Mouse (Mus musculus): ENCODE data around the gene Mgme1. TPM values are rescaled to one million over a fixed set of nuclear protein-coding genes. Genes with fewer than 3 reads are reported as not detected.

The Mgme1 gene
- total and polyA plus RNA-seq, 2 experiments from 2014 or later = 4.3 to 5.6 TPM

- H3K36me3 ChIP-seq (ENCODE audit: insufficient read depth, low read length) = no peaks in the 10 kb centered on the region
- no peaks in the 10 kb centered on the region for H3K9me3 ChIP-seq (ENCODE audit: low read length)
- no peak overlapping the region for H3K4me3 ChIP-seq (ENCODE audit: low read depth, low read length)
- no peak for TF ChIP-seq CTCF (IDR thresholded peaks at IDR 0.05)
- no peak overlapping the region for H3K4me2 ChIP-seq (ENCODE audit: low read depth, low read length, poor library complexity, severe bottlenecking)
- no peak for DNase-seq (ENCODE audit: low spot score)
- no peak for ATAC-seq (ENCODE audit: low FRiP score)
- H3K4me1 ChIP-seq (ENCODE audit: insufficient read depth, low read length) = no peaks in the 10 kb centered on the region
- WGBS = 78% methylated on average over 7 of the region's 7 CpGs
- H3K27me3 ChIP-seq (ENCODE audit: insufficient read depth, low read length) = no peaks in the 10 kb centered on the region
- H3K9ac ChIP-seq (replicated peaks; ENCODE audit: low read length, poor library complexity, severe bottlenecking) = no peak overlapping the region
- H3K27ac ChIP-seq (ENCODE audit: low read depth, low read length) = no peak overlapping the region
These were observed 40.0 kb upstream of the Mgme1 start for GRCm38 (mm10) chr2:144230498-144230897.

GRCm38 (mm10) chr2:144231115-144231514, 39.3 kb upstream of the Mgme1 start:
- Histone ChIP-seq H3K4me2 (ENCODE audit: low read depth, low read length, poor library complexity, severe bottlenecking) (no peak overlapping the region), H3K36me3 (ENCODE audit: insufficient read depth, low read length) (no peaks in the 10 kb centered on the region), H3K27ac (ENCODE audit: low read depth, low read length) (no peak overlapping the region), H3K9ac (replicated peaks; ENCODE audit: low read length, poor library complexity, severe bottlenecking) (no peak overlapping the region), H3K9me3 (ENCODE audit: low read length) (no peaks in the 10 kb centered on the region), H3K4me3 (ENCODE audit: low read depth, low read length) (no peak overlapping the region), H3K27me3 (ENCODE audit: insufficient read depth, low read length) (no peaks in the 10 kb centered on the region), H3K4me1 (ENCODE audit: insufficient read depth, low read length) (no peaks in the 10 kb centered on the region)
- 77% methylated on average over 5 of the region's 5 CpGs for WGBS
- no peak for TF ChIP-seq CTCF (IDR thresholded peaks at IDR 0.05)
- ATAC-seq (ENCODE audit: low FRiP score) = no peak
- DNase-seq (ENCODE audit: low spot score) = no peak

- 52% methylated on average over 3 of the region's 3 CpGs for WGBS
- H3K9ac ChIP-seq (replicated peaks; ENCODE audit: low read length, poor library complexity, severe bottlenecking) = no peak overlapping the region
- H3K27me3 ChIP-seq (ENCODE audit: insufficient read depth, low read length) = no peaks in the 10 kb centered on the region
- H3K9me3 ChIP-seq (ENCODE audit: low read length) = no peaks in the 10 kb centered on the region
- H3K36me3 ChIP-seq (ENCODE audit: insufficient read depth, low read length) = no peaks in the 10 kb centered on the region
- no peak for DNase-seq (ENCODE audit: low spot score)
- H3K4me3 ChIP-seq (ENCODE audit: low read depth, low read length) = no peak overlapping the region
- no peaks in the 10 kb centered on the region; the same call in 1 of the 2 replicates for H3K4me1 ChIP-seq (ENCODE audit: insufficient read depth, low read length)
- no peak for TF ChIP-seq CTCF (IDR thresholded peaks at IDR 0.05)
- H3K27ac ChIP-seq (ENCODE audit: low read depth, low read length) = no peak overlapping the region
- ATAC-seq (ENCODE audit: low FRiP score) = no peak
- H3K4me2 ChIP-seq (ENCODE audit: low read depth, low read length, poor library complexity, severe bottlenecking) = no peak overlapping the region
These were observed 36.9 kb upstream of the Mgme1 start for GRCm38 (mm10) chr2:144233534-144233933.

- no peaks in the 10 kb centered on the region; the same call in 1 of the 2 replicates for H3K4me1 ChIP-seq (ENCODE audit: insufficient read depth, low read length)
- no peak overlapping the region for H3K4me3 ChIP-seq (ENCODE audit: low read depth, low read length)
- no peak for TF ChIP-seq CTCF (IDR thresholded peaks at IDR 0.05)
These were observed 34.7 kb upstream of the Mgme1 start for GRCm38 (mm10) chr2:144235776-144236175.

GRCm38 (mm10) chr2:144236791-144237584, 33.5 kb upstream of the Mgme1 start:
- Histone ChIP-seq H3K4me3 (ENCODE audit: low read depth, low read length) (no peak overlapping the region), H3K4me2 (ENCODE audit: low read depth, low read length, poor library complexity, severe bottlenecking) (no peak overlapping the region), H3K9ac (replicated peaks; ENCODE audit: low read length, poor library complexity, severe bottlenecking) (no peak overlapping the region), H3K36me3 (ENCODE audit: insufficient read depth, low read length) (no peaks in the 10 kb centered on the region), H3K27me3 (ENCODE audit: insufficient read depth, low read length) (no peaks in the 10 kb centered on the region), H3K9me3 (ENCODE audit: low read length) (no peaks in the 10 kb centered on the region), H3K27ac (ENCODE audit: low read depth, low read length) (no peak overlapping the region), H3K4me1 (ENCODE audit: insufficient read depth, low read length) (no peaks in the 10 kb centered on the region; the same call in 1 of the 2 replicates)
- DNase-seq (ENCODE audit: low spot score) = no peak
- TF ChIP-seq CTCF (IDR thresholded peaks at IDR 0.05) = no peak
- 61% methylated on average over 9 of the region's 9 CpGs for WGBS
- no peak for ATAC-seq (ENCODE audit: low FRiP score)

More at GRCm38 (mm10) chr2:144235776-144236175, 34.7 kb upstream of the Mgme1 start:
- no peak for ATAC-seq (ENCODE audit: low FRiP score)
- WGBS = 74% methylated on average over 3 of the region's 3 CpGs
- Histone ChIP-seq H3K36me3 (ENCODE audit: insufficient read depth, low read length) (no peaks in the 10 kb centered on the region), H3K27me3 (ENCODE audit: insufficient read depth, low read length) (no peaks in the 10 kb centered on the region), H3K4me2 (ENCODE audit: low read depth, low read length, poor library complexity, severe bottlenecking) (no peak overlapping the region), H3K27ac (ENCODE audit: low read depth, low read length) (no peak overlapping the region), H3K9me3 (ENCODE audit: low read length) (no peaks in the 10 kb centered on the region), H3K9ac (replicated peaks; ENCODE audit: low read length, poor library complexity, severe bottlenecking) (no peak overlapping the region)
- DNase-seq (ENCODE audit: low spot score) = no peak

GRCm38 (mm10) chr2:144238341-144238740, 32.1 kb upstream of the Mgme1 start:
- H3K36me3 ChIP-seq (ENCODE audit: insufficient read depth, low read length) = no peaks in the 10 kb centered on the region
- no peak for DNase-seq (ENCODE audit: low spot score)
- no peaks in the 10 kb centered on the region for H3K9me3 ChIP-seq (ENCODE audit: low read length)
- no peaks in the 10 kb centered on the region for H3K27me3 ChIP-seq (ENCODE audit: insufficient read depth, low read length)
- no peak overlapping the region for H3K9ac ChIP-seq (replicated peaks; ENCODE audit: low read length, poor library complexity, severe bottlenecking)
- TF ChIP-seq CTCF (IDR thresholded peaks at IDR 0.05) = no peak
- 79% methylated on average over 6 of the region's 6 CpGs for WGBS
- H3K4me1 ChIP-seq (ENCODE audit: insufficient read depth, low read length) = no peaks in the 10 kb centered on the region; the same call in 1 of the 2 replicates
- H3K4me2 ChIP-seq (ENCODE audit: low read depth, low read length, poor library complexity, severe bottlenecking) = no peak overlapping the region
- H3K27ac ChIP-seq (ENCODE audit: low read depth, low read length) = no peak overlapping the region
- no peak for ATAC-seq (ENCODE audit: low FRiP score)
- H3K4me3 ChIP-seq (ENCODE audit: low read depth, low read length) = no peak overlapping the region
